ENCODE assay signal across 8 mouse cellular contexts in the genomic region with DNA sequence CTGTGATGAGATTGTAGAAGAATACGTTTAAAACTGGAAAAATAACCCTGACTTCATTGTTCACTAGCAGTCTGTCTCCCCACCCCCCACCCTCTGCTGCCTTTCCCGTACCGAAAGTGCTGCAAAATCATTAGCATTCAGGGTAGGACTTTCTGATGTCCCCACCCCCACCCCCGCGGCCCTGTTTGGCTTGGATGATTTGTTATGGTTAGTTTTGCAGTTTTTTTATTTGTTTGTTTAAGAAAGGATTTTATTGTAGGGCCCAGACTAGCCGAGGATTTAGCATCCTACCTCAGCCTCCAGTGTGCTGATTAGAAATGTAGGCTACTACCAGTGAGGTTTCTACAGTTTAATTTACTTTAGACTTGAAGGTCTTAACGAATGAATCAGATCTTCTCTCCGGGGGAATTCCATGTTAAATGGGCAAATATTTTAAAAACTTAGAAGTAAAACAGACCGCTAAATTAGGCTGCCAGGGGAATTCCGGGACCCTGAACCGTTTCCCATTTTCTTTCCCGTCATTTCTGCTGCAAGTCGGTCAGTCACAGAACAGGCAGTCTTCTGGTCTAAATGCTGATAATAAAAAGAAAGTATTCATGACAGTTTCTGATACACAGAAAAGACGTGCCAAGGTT. TPM values are rescaled to one million over a fixed set of nuclear protein-coding genes. Genes with fewer than 3 reads are reported as not detected.
DNase-seq lines count a peak whose midpoint lies in the region; ATAC-seq and TF ChIP-seq lines count a peak whose summit lies in the region.

No protein-coding gene starts in this region.

- peak overlapping the region; percentile 98 for H3K27ac ChIP-seq in forebrain, embryonic 13.5 days
- H3K27ac ChIP-seq in limb, embryonic 11.5 days (replicated peaks; ENCODE audit: low read depth, low read length) = peak overlapping the region; percentile 87
- peak overlapping the region; percentile 99 for H3K27ac ChIP-seq in neural tube, embryonic 14.5 days (ENCODE audit: low read depth, low read length)

- 10% methylated on average over 14 of the region's 14 CpGs for WGBS in lung, adult 2 months
- WGBS in forebrain, embryonic 13.5 days = 16% methylated on average over 14 of the region's 14 CpGs
- WGBS in limb, embryonic 11.5 days = 23% methylated on average over 14 of the region's 14 CpGs
- 11% methylated on average over 14 of the region's 14 CpGs for whole genome bisulfite sequencing in neural tube, embryonic 14.5 days

- H3K9me3 ChIP-seq in forebrain, embryonic 13.5 days (replicated peaks) = no peaks in the 10 kb centered on the region
- no peaks in the 10 kb centered on the region for H3K9me3 ChIP-seq in limb, embryonic 11.5 days (ENCODE audit: control insufficient read depth, low read length)
- no peaks in the 10 kb centered on the region for H3K9me3 ChIP-seq in neural tube, embryonic 14.5 days (ENCODE audit: control insufficient read depth, low read length)

- H3K27me3 ChIP-seq in forebrain, embryonic 13.5 days = no peaks in the 10 kb centered on the region
- H3K27me3 ChIP-seq in limb, embryonic 11.5 days (ENCODE audit: control insufficient read depth, insufficient read depth, low read length) = no peaks in the 10 kb centered on the region
- no peaks in the 10 kb centered on the region for H3K27me3 ChIP-seq in neural tube, embryonic 14.5 days (ENCODE audit: control insufficient read depth, insufficient read depth, low read length)

- peaks cover 13% of the 10 kb centered on the region for H3K36me3 ChIP-seq in forebrain, embryonic 13.5 days (ENCODE audit: poor library complexity, severe bottlenecking)
- peaks cover 2% of the 10 kb centered on the region; the same call in 1 of the 2 replicates for H3K36me3 ChIP-seq in limb, embryonic 11.5 days (ENCODE audit: control insufficient read depth, insufficient read depth, low read length)
- H3K36me3 ChIP-seq in neural tube, embryonic 14.5 days (ENCODE audit: control insufficient read depth, insufficient read depth, low read length) = no peaks in the 10 kb centered on the region

- peaks cover 4% of the 10 kb centered on the region; the same call in 1 of the 2 replicates for H3K4me1 ChIP-seq in lung, adult 2 months (ENCODE audit: control insufficient read depth, insufficient read depth, low read length)
- peaks cover 29% of the 10 kb centered on the region for H3K4me1 ChIP-seq in forebrain, embryonic 13.5 days
- no peaks in the 10 kb centered on the region for H3K4me1 ChIP-seq in limb, embryonic 11.5 days (ENCODE audit: control insufficient read depth, insufficient read depth, low read length)
- peaks cover 9% of the 10 kb centered on the region for H3K4me1 ChIP-seq in neural tube, embryonic 14.5 days (ENCODE audit: control insufficient read depth, insufficient read depth, low read length)

- peak; percentile 39 for ATAC-seq in forebrain, embryonic 13.5 days
- peak; percentile 5; the same call in 1 of the 2 replicates for ATAC-seq in limb, embryonic 11.5 days (ENCODE audit: insufficient number of reproducible peaks, low FRiP score, low TSS enrichment, low read depth)
- peak; percentile 22 for ATAC-seq in neural tube, embryonic 14.5 days (ENCODE audit: low read depth)

- TF ChIP-seq CTCF in lung, adult 2 months (IDR thresholded peaks at IDR 0.05; ENCODE audit: insufficient read depth, low read length) = no peak

- H3K9ac ChIP-seq in forebrain, embryonic 13.5 days = peak overlapping the region; percentile 86
- peak overlapping the region; percentile 88 for H3K9ac ChIP-seq in limb, embryonic 11.5 days (ENCODE audit: low read length)
- H3K9ac ChIP-seq in neural tube, embryonic 14.5 days (replicated peaks; ENCODE audit: low read depth, low read length) = peak overlapping the region; percentile 88; the same call in 1 of the 2 replicates

- TF ChIP-seq POLR2A in lung, adult 2 months (IDR thresholded peaks at IDR 0.05; ENCODE audit: borderline replicate concordance, extremely low read depth, low read depth, low read length) = no peak

- no peak for DNase-seq in lung, adult 2 months
- DNase-seq in lung, postnatal 14 days = no peak
- peak; percentile 30 for DNase-seq in adrenal gland, adult 8-10 months
- peak; percentile 56 for DNase-seq in limb, embryonic 11.5 days (ENCODE audit: low spot score)
- no peak for DNase-seq in right cerebral cortex, postnatal 14 days
- no peak for DNase-seq in urinary bladder, postnatal 25 days (ENCODE audit: low spot score)

- peak overlapping the region; percentile 67 for H3K4me2 ChIP-seq in forebrain, embryonic 13.5 days
- peak overlapping the region; percentile 47 for H3K4me2 ChIP-seq in limb, embryonic 11.5 days (ENCODE audit: low read depth, severe bottlenecking)
- peak overlapping the region; percentile 77 for H3K4me2 ChIP-seq in neural tube, embryonic 14.5 days (ENCODE audit: low read depth, low read length)

- peak overlapping the region; percentile 88 for H3K4me3 ChIP-seq in lung, adult 2 months (replicated peaks; ENCODE audit: extremely low read depth, low read depth, low read length)
- H3K4me3 ChIP-seq in forebrain, embryonic 13.5 days = peak overlapping the region; percentile 59
- peak overlapping the region; percentile 63 for H3K4me3 ChIP-seq in limb, embryonic 11.5 days (ENCODE audit: low read depth, low read length)
- peak overlapping the region; percentile 51 for H3K4me3 ChIP-seq in neural tube, embryonic 14.5 days (ENCODE audit: low read depth, low read length)

RNA-seq across cellular contexts. Expression of gene Birc2, which starts 1.1 kb away (rescaled TPM):
- polyA plus RNA-seq in lung, adult 2 months (2012; rRNA removed) = 11.1 and 15.4 TPM in 2 replicates
- total RNA-seq in adrenal gland, adult 8-10 months (2022) = 10 to 100 TPM; 62.9 to 77.8 (median 70.3) TPM
- 49.1 and 52.9 TPM in 2 replicates for polyA plus RNA-seq in forebrain, embryonic 13.5 days (2015; fragmentation: Nextera tagmentation; extraction: Ambion mirVana)
- polyA plus RNA-seq in limb, embryonic 11.5 days (2014; fragmentation: Nextera tagmentation; extraction: Ambion mirVana) = 42.7 and 42.8 TPM in 2 replicates
- polyA plus RNA-seq in neural tube, embryonic 14.5 days (2014; fragmentation: Nextera tagmentation; extraction: Ambion mirVana) = 49.3 and 53.6 TPM in 2 replicates

RNA-seq across cellular contexts. Expression of gene Birc3, which starts 35.1 kb away (rescaled TPM):
- 18.4 and 25.6 TPM in 2 replicates for polyA plus RNA-seq in lung, adult 2 months (2012; rRNA removed)
- 10 to 100 TPM; 22.2 to 35.6 (median 30.6) TPM for total RNA-seq in adrenal gland, adult 8-10 months (2022)
- polyA plus RNA-seq in forebrain, embryonic 13.5 days (2015; fragmentation: Nextera tagmentation; extraction: Ambion mirVana) = 0.82 and 0.94 TPM in 2 replicates
- 5.9 and 8.9 TPM in 2 replicates for polyA plus RNA-seq in limb, embryonic 11.5 days (2014; fragmentation: Nextera tagmentation; extraction: Ambion mirVana)
- 0.70 and 3.2 TPM in 2 replicates for polyA plus RNA-seq in neural tube, embryonic 14.5 days (2014; fragmentation: Nextera tagmentation; extraction: Ambion mirVana)

Comparison
In these comparisons a context has a peak if more than half of its experiments do, and no peak if none do; other contexts are left out.
1. DNase-seq: peak in adrenal gland, adult 8-10 months (single experiment) and limb, embryonic 11.5 days (single experiment); none in lung, adult 2 months (single experiment), lung, postnatal 14 days (single experiment), right cerebral cortex, postnatal 14 days (single experiment) and urinary bladder, postnatal 25 days (single experiment).
2. Peak in every context shown above with its lines, with median percentiles within 50 percentile points of each other: H3K4me3 ChIP-seq, ATAC-seq, H3K27ac ChIP-seq, H3K4me2 ChIP-seq and H3K9ac ChIP-seq.